Mouse (Mus musculus): ENCODE data around the gene Plekhs1.

- no peak for TF ChIP-seq POLR2A (IDR thresholded peaks at IDR 0.05; ENCODE audit: borderline replicate concordance, extremely low read depth, low read depth, low read length)
- TF ChIP-seq CTCF (IDR thresholded peaks at IDR 0.05; ENCODE audit: insufficient read depth, low read length): no peak
These were observed 28.2 kb downstream of the Plekhs1 start for GRCm38 (mm10) chr19:56489601-56490000.
